Mouse (Mus musculus): ENCODE measurements around the gene Polr3h.

- no peak for TF ChIP-seq CTCF (IDR thresholded peaks at IDR 0.05; ENCODE audit: low read depth, low read length)
- TF ChIP-seq GATA2 (IDR thresholded peaks at IDR 0.05; ENCODE audit: borderline replicate concordance, low read depth, low read length) = no peak
Measured at GRCm38 (mm10) chr15:81850718-81851117, 75.3 kb downstream of the Polr3h start.
